Mouse (Mus musculus) hindbrain, embryonic 14.5 days (tissue): ENCODE data around the gene Ttc9b. TPM values are rescaled to one million over a fixed set of nuclear protein-coding genes. Genes with fewer than 3 reads are reported as not detected.

Experiments
- ATAC-seq: fragments of 200-750 bp; cut with Nextera tagmentation; 2 replicates; pipeline ENCODE4 v1.8.0; 2017; ENCODE audit warnings: moderate number of reproducible peaks, mild to moderate bottlenecking, moderate TSS enrichment, moderate library complexity; ENCODE audit not compliant: low FRiP score
- DNase-seq: peaks from one replicate; pipeline ENCODE4 v3.0.0-alpha.2; 2015; ENCODE audit warnings: low spot score
- H3K27ac ChIP-seq: fragments of 300-500 bp; sonication (generic); 2 replicates; pipeline ENCODE4 v1.5.1; 2014; ENCODE audit warnings: mild to moderate bottlenecking, moderate library complexity
- H3K27me3 ChIP-seq: fragments of 300-500 bp; sonication (generic); 2 replicates; pipeline ENCODE4 v1.6.1; 2014; ENCODE audit warnings: mild to moderate bottlenecking, low read length, mixed read lengths; ENCODE audit not compliant: control insufficient read depth, insufficient read depth
- H3K36me3 ChIP-seq: fragments of 300-500 bp; sonication (generic); replicated peaks from 2 replicates; pipeline ENCODE4 v1.6.1; 2014; ENCODE audit not compliant: control insufficient read depth, insufficient read depth
- H3K4me1 ChIP-seq: fragments of 300-500 bp; sonication (generic); replicated peaks from 2 replicates; pipeline ENCODE4 v1.6.1; 2014; ENCODE audit warnings: antibody characterized with exemption, low read length, mixed read lengths; ENCODE audit not compliant: control insufficient read depth, insufficient read depth
- H3K4me2 ChIP-seq: fragments of 300-500 bp; sonication (generic); replicated peaks from 2 replicates; pipeline ENCODE4 v1.6.1; 2014; ENCODE audit warnings: mild to moderate bottlenecking, moderate library complexity
- H3K4me3 ChIP-seq: fragments of 300-500 bp; sonication (generic); replicated peaks from 2 replicates; pipeline ENCODE4 v1.5.1; 2014; ENCODE audit warnings: mild to moderate bottlenecking, low read length
- H3K9ac ChIP-seq: fragments of 300-500 bp; sonication (generic); 2 replicates; pipeline ENCODE4 v1.6.1; 2014
- H3K9me3 ChIP-seq: fragments of 300-500 bp; sonication (generic); 2 replicates; pipeline ENCODE4 v1.6.1; 2016; ENCODE audit warnings: low read length; ENCODE audit not compliant: control insufficient read depth
- WGBS: fragments of 180-500 bp; shearing (Covaris S2); extraction: QIAGEN DNeasy Blood & Tissue Kit; methylation state at CpG from one replicate; pipeline ENCODE4 v1.1.7; 2014; 5-methylcytosine and 5-hydroxymethylcytosine counted together
- polyA plus RNA-seq: library from polyadenylated mRNA; unstranded; fragments of >200 nt; fragmentation: Nextera tagmentation; extraction: Ambion mirVana; gene quantifications from 2 replicates; pipeline ENCODE4 v1.2.1, GENCODE M21; 2014

Gene Ttc9b
- polyA plus RNA-seq, 1 experiment from 2014 or later: 100 TPM

- Histone ChIP-seq H3K27ac (peak overlapping the region; percentile 97), H3K36me3 (peaks cover 41% of the 10 kb centered on the region), H3K9ac (peak overlapping the region; percentile 79), H3K4me3 (peak overlapping the region; percentile 58), H3K4me1 (peaks cover 7% of the 10 kb centered on the region), H3K9me3 (no peaks in the 10 kb centered on the region), H3K27me3 (0 out of 2 replicates have a peak, but pooled peaks cover 10% of the 10 kb centered on the region), H3K4me2 (peak overlapping the region; percentile 73)
- DNase-seq (peak; percentile 40), ATAC-seq (no peak; the same call in 1 of the 2 replicates)
- 68% methylated on average over 20 of the region's 20 CpGs for WGBS
Measured at GRCm38 (mm10) chr7:27654607-27655276, 1.0 kb downstream of the Ttc9b start.

DNA sequence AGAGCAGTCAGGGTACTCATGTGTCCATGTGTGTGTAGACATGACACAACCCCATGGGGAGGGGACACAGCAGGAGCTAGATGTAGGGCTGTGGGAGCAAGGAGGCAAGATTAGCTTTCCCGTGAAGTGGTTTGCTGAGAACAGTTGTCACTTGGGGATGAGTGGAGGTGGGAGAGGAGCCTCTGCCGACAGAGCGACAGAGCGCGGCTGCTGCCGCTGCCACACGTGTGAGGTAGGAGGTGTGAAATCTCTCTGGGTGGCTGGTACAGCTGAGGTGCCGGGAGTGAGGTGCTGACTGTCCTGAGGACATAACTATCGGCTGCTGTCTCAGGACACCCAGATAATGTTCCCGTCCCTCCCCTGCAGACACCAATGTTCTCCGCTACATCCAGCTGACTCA lies 1.8 kb downstream of the Ttc9b start:
- Histone ChIP-seq H3K4me2 (no peak overlapping the region), H3K4me3 (no peak overlapping the region), H3K9ac (no peak overlapping the region), H3K27me3 (0 out of 2 replicates have a peak, but pooled peaks cover 10% of the 10 kb centered on the region), H3K27ac (no peak overlapping the region), H3K9me3 (no peaks in the 10 kb centered on the region), H3K4me1 (peaks cover 7% of the 10 kb centered on the region), H3K36me3 (peaks cover 49% of the 10 kb centered on the region)
- DNase-seq: no peak
- ATAC-seq: no peak
- 75% methylated on average over 11 of the region's 11 CpGs for WGBS

GRCm38 (mm10) chr7:27656600-27656999 lies 2.9 kb downstream of the Ttc9b start:
- H3K4me1 ChIP-seq: peaks cover 7% of the 10 kb centered on the region
- H3K27ac ChIP-seq: no peak overlapping the region
- peaks cover 59% of the 10 kb centered on the region for H3K36me3 ChIP-seq
- DNase-seq (no peak), ATAC-seq (no peak)
- no peak overlapping the region for H3K9ac ChIP-seq
- H3K4me2 ChIP-seq: no peak overlapping the region
- H3K27me3 ChIP-seq: 0 out of 2 replicates have a peak, but pooled peaks cover 10% of the 10 kb centered on the region
- H3K4me3 ChIP-seq: no peak overlapping the region
- H3K9me3 ChIP-seq: no peaks in the 10 kb centered on the region
- 91% methylated on average over 16 of the region's 16 CpGs for WGBS

GRCm38 (mm10) chr7:27657824-27658395 lies 4.2 kb downstream of the Ttc9b start:
- Histone ChIP-seq H3K9me3 (no peaks in the 10 kb centered on the region), H3K4me2 (no peak overlapping the region), H3K9ac (no peak overlapping the region), H3K27ac (no peak overlapping the region), H3K4me3 (no peak overlapping the region), H3K27me3 (0 out of 2 replicates have a peak, but pooled peaks cover 10% of the 10 kb centered on the region), H3K4me1 (peaks cover 7% of the 10 kb centered on the region), H3K36me3 (peaks cover 65% of the 10 kb centered on the region)
- ATAC-seq: no peak
- no peak for DNase-seq
- WGBS: 42% methylated on average over 47 of the region's 53 CpGs

DNA sequence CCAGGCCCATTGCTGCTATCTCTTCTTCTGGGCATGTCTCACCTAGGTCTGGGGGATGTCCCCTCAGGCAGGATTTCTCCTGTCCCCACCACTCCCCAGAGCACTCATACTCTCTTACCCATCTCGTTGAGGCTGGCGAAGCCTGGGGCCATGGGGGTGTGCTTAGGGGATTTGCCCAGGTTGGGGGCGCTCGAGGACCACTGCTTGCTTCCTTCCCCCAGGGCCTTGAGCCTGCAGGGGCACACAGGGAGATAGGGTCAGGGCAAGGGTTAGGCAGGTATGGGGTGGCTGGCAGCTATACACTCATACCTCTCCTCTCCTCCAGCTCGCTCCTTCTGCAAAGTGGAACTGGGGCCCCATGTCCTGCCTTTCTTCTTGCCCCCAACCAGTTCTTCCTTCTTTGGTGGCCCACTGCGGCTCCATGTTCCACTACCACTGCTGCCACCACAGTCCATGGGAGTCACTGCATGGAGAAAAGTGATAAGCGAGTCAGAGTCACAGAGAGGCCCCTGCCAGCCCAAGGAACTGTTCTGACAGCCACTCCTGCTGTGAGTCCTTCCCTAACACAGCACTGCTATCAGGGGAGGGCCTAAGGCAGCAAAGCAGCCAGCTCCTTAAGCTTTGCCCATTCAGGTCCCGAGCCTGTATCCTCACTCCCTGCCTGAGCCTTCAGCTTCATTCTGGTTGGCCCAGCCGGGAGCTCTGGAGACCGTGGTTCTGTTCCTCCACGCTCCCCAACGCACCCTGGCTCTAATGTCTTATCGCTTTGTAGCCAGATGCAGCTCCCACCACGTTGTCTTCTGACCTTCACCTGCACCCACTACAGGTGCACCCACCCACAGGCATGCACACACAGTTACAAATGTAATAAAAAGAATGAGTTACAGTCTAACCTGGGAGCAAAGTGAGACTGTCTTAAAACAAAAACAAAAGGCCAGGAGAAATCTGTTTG lies 5.3 kb downstream of the Ttc9b start:
- 63% methylated on average over 14 of the region's 14 CpGs for WGBS

DNA sequence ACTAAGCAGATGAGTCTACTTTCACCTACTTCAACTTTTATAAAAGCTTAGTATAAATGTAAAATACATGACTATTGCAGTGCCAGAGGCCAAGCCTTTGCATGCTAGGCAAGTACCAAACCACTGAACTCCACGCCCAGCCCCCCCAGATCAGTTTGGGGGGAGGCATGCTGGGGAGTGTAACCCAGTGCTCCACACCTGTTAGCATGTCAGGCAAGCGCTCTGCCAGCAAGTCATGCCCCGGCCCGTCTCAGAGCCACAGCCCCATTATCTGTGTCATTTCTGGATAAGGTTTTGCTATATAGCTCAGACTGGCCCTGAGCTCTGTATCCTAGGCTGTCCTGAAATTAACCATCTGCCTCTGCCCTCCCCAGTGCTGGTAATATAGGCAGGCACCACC lies 8.3 kb downstream of the Ttc9b start:
- Histone ChIP-seq H3K27ac (no peak overlapping the region), H3K36me3 (peaks cover 88% of the 10 kb centered on the region), H3K4me2 (no peak overlapping the region), H3K4me3 (no peak overlapping the region), H3K9ac (no peak overlapping the region), H3K27me3 (0 out of 2 replicates have a peak, but pooled peaks cover 10% of the 10 kb centered on the region), H3K4me1 (no peaks in the 10 kb centered on the region; the same call in 1 of the 2 replicates), H3K9me3 (no peaks in the 10 kb centered on the region)
- ATAC-seq: no peak
- no peak for DNase-seq
- WGBS: 95% methylated on average over 4 of the region's 4 CpGs

More for the DNA sequence above, 5.3 kb downstream of the Ttc9b start:
- H3K9me3 ChIP-seq: no peaks in the 10 kb centered on the region
- no peak overlapping the region for H3K27ac ChIP-seq
- H3K4me2 ChIP-seq: no peak overlapping the region
- H3K4me1 ChIP-seq: no peaks in the 10 kb centered on the region; the same call in 1 of the 2 replicates
- ATAC-seq: no peak
- no peak overlapping the region for H3K4me3 ChIP-seq
- peaks cover 73% of the 10 kb centered on the region for H3K36me3 ChIP-seq
- no peak overlapping the region for H3K9ac ChIP-seq
- H3K27me3 ChIP-seq: 0 out of 2 replicates have a peak, but pooled peaks cover 10% of the 10 kb centered on the region
- no peak for DNase-seq

DNA sequence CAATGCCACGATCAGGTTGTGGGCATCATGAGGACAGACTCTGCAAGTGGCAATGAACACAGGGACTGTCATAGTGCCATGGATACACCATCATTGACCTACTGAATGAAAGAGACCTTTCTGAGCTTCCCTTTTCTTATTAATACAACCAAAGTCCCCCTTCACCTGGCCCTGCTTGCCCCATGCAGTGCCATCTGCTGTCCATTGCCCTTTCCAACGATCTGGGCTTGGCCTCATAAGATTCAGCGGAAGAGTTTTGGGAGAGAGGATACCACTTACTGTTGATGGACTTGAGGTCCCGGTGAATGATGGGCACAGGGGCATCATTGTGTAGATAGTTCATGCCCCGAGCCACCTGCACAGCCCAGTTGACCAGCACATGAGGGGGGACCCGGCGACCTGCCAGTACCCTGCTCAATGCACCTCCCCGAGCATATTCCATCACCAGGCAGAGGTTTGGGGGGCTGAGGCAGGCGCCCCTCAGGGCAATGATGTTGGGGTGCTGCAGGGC lies 19.4 kb downstream of the Ttc9b start:
- Histone ChIP-seq H3K4me2 (peak overlapping the region; percentile 86), H3K27ac (no peak overlapping the region), H3K36me3 (peaks cover 23% of the 10 kb centered on the region), H3K4me3 (peak overlapping the region; percentile 93), H3K4me1 (peaks cover 29% of the 10 kb centered on the region), H3K9ac (peak overlapping the region; percentile 95), H3K9me3 (no peaks in the 10 kb centered on the region), H3K27me3 (no peaks in the 10 kb centered on the region)
- WGBS: 52% methylated on average over 9 of the region's 9 CpGs
- ATAC-seq (no peak), DNase-seq (no peak)

DNA sequence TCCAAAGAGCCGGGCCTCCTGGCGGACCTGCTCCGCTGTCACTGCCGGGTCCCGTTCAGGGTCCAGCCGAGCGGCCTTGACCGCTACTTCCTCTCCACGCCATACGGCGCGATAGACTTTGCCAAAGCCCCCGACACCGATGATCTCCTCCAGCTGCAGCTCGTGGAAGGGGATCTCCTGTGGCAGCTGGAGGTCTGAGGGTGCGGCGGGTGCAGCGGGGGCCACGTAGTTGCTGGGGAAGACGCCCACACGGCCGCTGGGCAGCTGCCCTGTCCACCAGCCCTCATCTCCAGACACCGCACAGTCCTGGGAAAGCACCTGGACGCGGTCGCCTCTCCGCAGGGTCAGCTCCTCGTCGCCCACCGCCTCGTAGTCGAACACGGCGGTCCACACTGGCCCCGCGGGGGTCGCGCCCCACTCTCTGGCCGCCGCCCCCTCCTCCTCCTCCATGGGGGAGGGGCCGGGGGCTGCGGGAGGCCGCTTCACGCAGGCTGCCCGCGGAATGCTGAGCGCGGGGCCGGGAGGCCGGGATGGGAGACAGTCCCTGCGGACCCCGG lies 19.9 kb downstream of the Ttc9b start:
- no peak for DNase-seq
- Histone ChIP-seq H3K27ac (peak overlapping the region; percentile 87; the same call in 1 of the 2 replicates), H3K4me1 (peaks cover 29% of the 10 kb centered on the region), H3K36me3 (peaks cover 18% of the 10 kb centered on the region), H3K27me3 (no peaks in the 10 kb centered on the region), H3K9me3 (no peaks in the 10 kb centered on the region), H3K9ac (peak overlapping the region; percentile 95), H3K4me2 (peak overlapping the region; percentile 86), H3K4me3 (peak overlapping the region; percentile 93)
- ATAC-seq: 0 out of 2 replicates have a peak, but pooled peaks have one; percentile 19
- WGBS: 2% methylated on average over 50 of the region's 52 CpGs
